Mouse (Mus musculus) forebrain, postnatal 0 days (tissue): ENCODE data around the gene Gm3526. TPM values are rescaled to one million over a fixed set of nuclear protein-coding genes. Genes with fewer than 3 reads are reported as not detected.
"Not testable (repeated sequence)": the region's sequence is repeated elsewhere in the genome, so short reads cannot be mapped to it uniquely, and the experiment has no call there.

Source experiments
- ATAC-seq: fragments of 200-750 bp; cut with Nextera tagmentation; 2 replicates; pipeline ENCODE4 v1.8.0; 2017; ENCODE audit warnings: mild to moderate bottlenecking, moderate library complexity
- DNase-seq: peaks from one replicate; pipeline ENCODE4 v3.0.0-alpha.2; 2015
- H3K27ac ChIP-seq: fragments of 300-500 bp; sonication (generic); 2 replicates; pipeline ENCODE4 v1.5.1; 2014; ENCODE audit warnings: low read depth, mild to moderate bottlenecking, antibody characterized with exemption, low read length, moderate library complexity, mixed read lengths
- H3K27me3 ChIP-seq: fragments of 300-500 bp; sonication (generic); 2 replicates; pipeline ENCODE4 v1.6.1; 2014; ENCODE audit warnings: mild to moderate bottlenecking, low read length, mixed read lengths; ENCODE audit not compliant: insufficient read depth
- H3K36me3 ChIP-seq: fragments of 300-500 bp; sonication (generic); 2 replicates; pipeline ENCODE4 v1.6.1; 2014; ENCODE audit warnings: mild to moderate bottlenecking, moderate library complexity; ENCODE audit not compliant: insufficient read depth
- H3K4me1 ChIP-seq: fragments of 300-500 bp; sonication (generic); 2 replicates; pipeline ENCODE4 v1.6.1; 2014; ENCODE audit warnings: antibody characterized with exemption; ENCODE audit not compliant: insufficient read depth
- H3K4me2 ChIP-seq: fragments of 300-500 bp; sonication (generic); 2 replicates; pipeline ENCODE4 v1.6.1; 2014; ENCODE audit warnings: low read depth, mild to moderate bottlenecking, moderate library complexity
- H3K4me3 ChIP-seq: fragments of 300-500 bp; sonication (generic); 2 replicates; pipeline ENCODE4 v1.5.1; 2014; ENCODE audit warnings: low read depth, low read length, mixed read lengths
- H3K9ac ChIP-seq: fragments of 300-500 bp; sonication (generic); 2 replicates; pipeline ENCODE4 v1.6.1; 2014; ENCODE audit warnings: mild to moderate bottlenecking
- H3K9me3 ChIP-seq: fragments of 300-500 bp; sonication (generic); 2 replicates; pipeline ENCODE4 v1.6.1; 2016; ENCODE audit warnings: low read length
- WGBS: fragments of 180-500 bp; shearing (Covaris S2); extraction: QIAGEN DNeasy Blood & Tissue Kit; methylation state at CpG from one replicate; pipeline ENCODE4 v1.1.7; 2014; 5-methylcytosine and 5-hydroxymethylcytosine counted together
- polyA plus RNA-seq: library from polyadenylated mRNA; unstranded; fragments of >200 nt; fragmentation: Nextera tagmentation; extraction: Ambion mirVana; gene quantifications from 2 replicates; pipeline ENCODE4 v1.2.1, GENCODE M21; 2015
- total RNA-seq: library from RNA; depleted of rRNA; stranded (reverse); fragments of >200 nt; gene quantifications from 2 replicates; pipeline ENCODE4 v1.2.3, GENCODE M21; 2014; rRNA removed

Gene Gm3526
- total RNA-seq: not detected in 2 replicates
- 0.28 TPM in 1 of 2 replicates, not detected in the other for polyA plus RNA-seq

- H3K4me3 ChIP-seq, H3K4me2 ChIP-seq, H3K27me3 ChIP-seq, ATAC-seq, H3K4me1 ChIP-seq, H3K27ac ChIP-seq, H3K9ac ChIP-seq, DNase-seq, H3K36me3 ChIP-seq, H3K9me3 ChIP-seq: not testable (repeated sequence)
- WGBS: no CpG with 5 or more reads among the region's 1 CpGs
Observed at GRCm38 (mm10) chr14:5260480-5260879, at the start of gene Gm3526. Gene Gm3526 (minus strand): TSS chr14:5260580.

Other genes starting within 250 kb of the Gm3526 start
- not detected in 2 replicates for gene Gm3298, start 244.7 kb downstream of the Gm3526 start, total RNA-seq
- gene Gm3298, start 244.7 kb downstream of the Gm3526 start, polyA plus RNA-seq: not detected in 2 replicates
- not detected in 2 replicates for gene 4930555G01Rik, start 210.0 kb downstream of the Gm3526 start, total RNA-seq
- gene 4930555G01Rik, start 210.0 kb downstream of the Gm3526 start, polyA plus RNA-seq: not detected in 2 replicates
- gene Gm8281, start 189.5 kb downstream of the Gm3526 start, total RNA-seq: 16.8 and 21.4 TPM in 2 replicates
- 11.9 and 12.9 TPM in 2 replicates for gene Gm8281, start 189.5 kb downstream of the Gm3526 start, polyA plus RNA-seq
- not detected in 2 replicates for gene Gm8279, start 129.1 kb downstream of the Gm3526 start, total RNA-seq
- not detected in 2 replicates for gene Gm8279, start 129.1 kb downstream of the Gm3526 start, polyA plus RNA-seq
- 2.2 and 2.6 TPM in 2 replicates for gene Gm3317, start 96.0 kb downstream of the Gm3526 start, total RNA-seq
- not detected in 2 replicates for gene Gm3317, start 96.0 kb downstream of the Gm3526 start, polyA plus RNA-seq
- gene Gm8271, start 74.8 kb downstream of the Gm3526 start, total RNA-seq: not detected in 2 replicates
- not detected in 2 replicates for gene Gm8271, start 74.8 kb downstream of the Gm3526 start, polyA plus RNA-seq
- not detected in 2 replicates for gene Gm3542, start 74.3 kb upstream of the Gm3526 start, total RNA-seq
- gene Gm3542, start 74.3 kb upstream of the Gm3526 start, polyA plus RNA-seq: not detected in 2 replicates
- 1.4 TPM in 1 of 2 replicates, not detected in the other for gene Gm3500, start 128.5 kb upstream of the Gm3526 start, total RNA-seq
- gene Gm3500, start 128.5 kb upstream of the Gm3526 start, polyA plus RNA-seq: 0.88 and 1.1 TPM in 2 replicates
- gene Gm3194, start 194.9 kb upstream of the Gm3526 start, total RNA-seq: 4.2 and 5.3 TPM in 2 replicates
- gene Gm3194, start 194.9 kb upstream of the Gm3526 start, polyA plus RNA-seq: 1.7 and 2.6 TPM in 2 replicates
- gene Gm8246, start 217.2 kb upstream of the Gm3526 start, total RNA-seq: not detected in 2 replicates
- not detected in 2 replicates for gene Gm8246, start 217.2 kb upstream of the Gm3526 start, polyA plus RNA-seq
- gene Gm3187, start 223.6 kb upstream of the Gm3526 start, total RNA-seq: not detected in 2 replicates
- gene Gm3187, start 223.6 kb upstream of the Gm3526 start, polyA plus RNA-seq: not detected in 2 replicates
- gene Gm3488, start 241.1 kb upstream of the Gm3526 start, total RNA-seq: 13.4 and 15.3 TPM in 2 replicates
- gene Gm3488, start 241.1 kb upstream of the Gm3526 start, polyA plus RNA-seq: 18.6 and 21.5 TPM in 2 replicates